Mouse (Mus musculus) MEL (cell line): ENCODE measurements around the gene Fam217b.

Experiments used
- CHD1 ChIP-seq: IDR thresholded peaks from 2 replicates; pipeline ENCODE4 v1.6.1; 2012; ENCODE audit warnings: low read depth, mild to moderate bottlenecking, inconsistent platforms, low read length, improper control_type of control experiment
- CTCF ChIP-seq, 3 experiments: IDR thresholded peaks in 2 of 3; conservative IDR thresholded peaks in 1 of 3; 2 replicates each; pipeline ENCODE4 v1.5.1; 2011 to 2012; ENCODE audit warnings: low read length in 3 of 3, low read depth in 2 of 3, mild to moderate bottlenecking in 2 of 3, improper control_type of control experiment in 1 of 3, inconsistent platforms in 1 of 3, mixed read lengths in 1 of 3, moderate library complexity in 1 of 3; ENCODE audit not compliant: control insufficient read depth in 1 of 3, insufficient read depth in 1 of 3, poor library complexity in 1 of 3, severe bottlenecking in 1 of 3
- EP300 ChIP-seq, 2 experiments: IDR thresholded peaks; 2 replicates each; pipeline ENCODE4 v1.6.1; 2011; ENCODE audit warnings: improper control_type of control experiment in 2 of 2, low read length in 2 of 2, low read depth in 1 of 2, mild to moderate bottlenecking in 1 of 2
- GATA1 ChIP-seq: IDR thresholded peaks from 2 replicates; pipeline ENCODE4 v1.6.1; 2011; ENCODE audit warnings: low read depth, low read length, improper control_type of control experiment
- MAFK ChIP-seq: IDR thresholded peaks from 2 replicates; pipeline ENCODE4 v1.6.1; 2011; ENCODE audit warnings: low read depth, mild to moderate bottlenecking, low read length, improper control_type of control experiment, borderline replicate concordance
- MAX ChIP-seq: IDR thresholded peaks from 2 replicates; pipeline ENCODE4 v1.6.1; 2011; ENCODE audit warnings: low read length, improper control_type of control experiment
- MAZ ChIP-seq: IDR thresholded peaks from 2 replicates; pipeline ENCODE4 v1.6.1; 2012; ENCODE audit warnings: low read depth, mild to moderate bottlenecking, inconsistent platforms, low read length, improper control_type of control experiment
- MXI1 ChIP-seq: IDR thresholded peaks from 2 replicates; pipeline ENCODE4 v1.6.1; 2011; ENCODE audit warnings: mild to moderate bottlenecking, low read depth, low read length, improper control_type of control experiment
- MYC ChIP-seq: IDR thresholded peaks from 2 replicates; pipeline ENCODE4 v1.6.1; 2011; ENCODE audit warnings: low read depth, mild to moderate bottlenecking, low read length, improper control_type of control experiment, moderate library complexity
- POLR2A ChIP-seq, 2 experiments: IDR thresholded peaks; 2 replicates each; pipeline ENCODE4 v1.6.1; 2011 to 2012; ENCODE audit warnings: low read length in 2 of 2, mild to moderate bottlenecking in 2 of 2, control low read depth in 1 of 2, improper control_type of control experiment in 1 of 2, low read depth in 1 of 2, moderate library complexity in 1 of 2; ENCODE audit not compliant: control insufficient read depth in 1 of 2, insufficient read depth in 1 of 2, poor library complexity in 1 of 2
- POLR2AphosphoS2 ChIP-seq: IDR thresholded peaks from 2 replicates; pipeline ENCODE4 v1.6.1; 2011; ENCODE audit warnings: low read length, improper control_type of control experiment
- SMC3 ChIP-seq: IDR thresholded peaks from 2 replicates; pipeline ENCODE4 v1.6.1; 2011; ENCODE audit warnings: low read depth, low read length, improper control_type of control experiment
- TAL1 ChIP-seq: IDR thresholded peaks from 2 replicates; pipeline ENCODE4 v1.6.1; 2012; ENCODE audit warnings: mild to moderate bottlenecking, inconsistent platforms, low read length, moderate library complexity, mixed read lengths
- ZC3H11A ChIP-seq: IDR thresholded peaks from 2 replicates; pipeline ENCODE4 v1.6.1; 2012; ENCODE audit warnings: low read depth, mild to moderate bottlenecking, inconsistent platforms, low read length, improper control_type of control experiment

DNA sequence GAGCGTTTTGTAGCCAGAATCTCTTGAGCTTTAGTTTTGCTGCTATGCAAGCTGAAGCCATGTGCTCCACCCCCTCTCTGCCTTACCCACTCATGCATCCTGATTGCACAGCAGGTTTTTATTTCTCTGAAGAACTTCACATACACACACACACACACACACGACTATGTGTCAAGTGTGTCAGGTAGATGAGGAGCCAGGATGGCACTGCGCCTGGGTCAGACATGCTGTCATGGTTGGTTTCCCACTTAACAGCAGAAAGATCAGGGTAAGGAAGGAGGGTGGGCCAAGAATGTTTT is 775 bp downstream of the Fam217b start:
- TF ChIP-seq MAZ, result no peak
- TF ChIP-seq POLR2A (IDR thresholded peaks at IDR 0.05; ENCODE audit: control insufficient read depth in 1 of 2, insufficient read depth in 1 of 2, low read depth in 1 of 2, low read length in 2 of 2, poor library complexity in 1 of 2), result no peak
- TF ChIP-seq SMC3, result no peak
- no peak for TF ChIP-seq CTCF (IDR thresholded peaks at IDR 0.05 in 2 of 3, conservative IDR thresholded peaks at IDR 0.05 in 1 of 3; ENCODE audit: control insufficient read depth in 1 of 3, insufficient read depth in 1 of 3, low read depth in 2 of 3, low read length in 3 of 3, poor library complexity in 1 of 3, severe bottlenecking in 1 of 3)
- no peak for TF ChIP-seq EP300 (IDR thresholded peaks at IDR 0.05; ENCODE audit: low read depth in 1 of 2, low read length in 2 of 2)
- no peak for TF ChIP-seq TAL1
- no peak for TF ChIP-seq GATA1
- no peak for TF ChIP-seq MAFK
- no peak for TF ChIP-seq POLR2AphosphoS2
- no peak for TF ChIP-seq MAX
- no peak for TF ChIP-seq CHD1
- no peak for TF ChIP-seq MYC
- TF ChIP-seq MXI1, result no peak
- no peak for TF ChIP-seq ZC3H11A
